8 mouse cellular contexts compared by ENCODE assay signal in the genomic region with DNA sequence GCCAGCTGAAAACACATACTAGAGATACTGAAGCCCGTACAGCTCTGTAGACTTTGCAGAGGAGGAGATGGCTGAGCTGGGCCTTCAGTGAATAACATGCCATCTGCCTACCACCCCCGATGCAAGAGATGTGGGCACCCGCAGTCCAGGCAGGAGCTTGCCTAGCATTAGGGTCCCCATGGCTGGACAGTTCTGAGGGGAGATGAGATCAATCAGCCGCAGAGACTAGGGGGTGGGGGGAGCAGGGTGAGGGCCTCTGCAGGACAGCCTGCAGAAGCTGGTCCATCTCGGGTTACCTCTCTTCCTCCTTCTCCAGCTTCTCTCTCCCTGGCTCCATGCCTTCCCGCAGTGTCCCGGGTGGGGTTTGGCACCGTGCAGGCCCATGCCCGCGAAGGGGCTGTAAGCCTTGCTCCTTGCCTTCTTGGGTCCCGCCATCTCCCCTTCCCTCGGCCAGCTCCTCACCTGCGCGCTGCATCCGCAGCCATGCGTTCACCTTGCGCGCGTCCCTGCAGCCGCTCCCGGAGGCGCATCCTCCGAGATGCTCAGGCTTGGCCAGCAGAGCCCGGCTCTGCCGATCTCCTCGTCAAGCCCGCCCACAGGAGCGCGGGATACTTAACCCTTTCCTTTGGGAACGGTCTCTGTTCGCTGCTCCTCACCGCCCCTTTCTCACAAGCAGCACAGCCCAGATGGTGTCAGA. TPM values are rescaled to one million over a fixed set of nuclear protein-coding genes. Genes with fewer than 3 reads are reported as not detected.
A peak's percentile ranks its signal among the peaks of the same experiment; 100 is the strongest.
DNase-seq lines count a peak whose midpoint lies in the region; ATAC-seq and TF ChIP-seq lines count a peak whose summit lies in the region.

A gene (minus strand): TSS at position 544 of the 697 bp plus-strand sequence.

- no peaks in the 10 kb centered on the region for H3K9me3 ChIP-seq in liver, embryonic 12.5 days (replicated peaks)
- H3K9me3 ChIP-seq in liver, postnatal 0 days (ENCODE audit: low read length) = no peaks in the 10 kb centered on the region
- H3K9me3 ChIP-seq in embryonic facial prominence, embryonic 11.5 days (replicated peaks; ENCODE audit: control insufficient read depth, low read length) = no peaks in the 10 kb centered on the region
- H3K9me3 ChIP-seq in intestine, embryonic 14.5 days (ENCODE audit: control insufficient read depth, low read length) = no peaks in the 10 kb centered on the region
- peaks cover 2% of the 10 kb centered on the region; the same call in 1 of the 2 replicates for H3K9me3 ChIP-seq in midbrain, embryonic 10.5 days (replicated peaks)

- H3K36me3 ChIP-seq in liver, embryonic 12.5 days = no peaks in the 10 kb centered on the region
- H3K36me3 ChIP-seq in liver, postnatal 0 days (replicated peaks; ENCODE audit: insufficient read depth, low read length) = no peaks in the 10 kb centered on the region
- no peaks in the 10 kb centered on the region for H3K36me3 ChIP-seq in embryonic facial prominence, embryonic 11.5 days (replicated peaks; ENCODE audit: control insufficient read depth, insufficient read depth, low read depth, low read length)
- H3K36me3 ChIP-seq in intestine, embryonic 14.5 days (ENCODE audit: control insufficient read depth, insufficient read depth, low read length) = no peaks in the 10 kb centered on the region
- no peaks in the 10 kb centered on the region for H3K36me3 ChIP-seq in midbrain, embryonic 10.5 days

- peaks cover 72% of the 10 kb centered on the region for H3K27me3 ChIP-seq in liver, embryonic 12.5 days (replicated peaks)
- peaks cover 18% of the 10 kb centered on the region; the same call in 1 of the 2 replicates for H3K27me3 ChIP-seq in liver, postnatal 0 days (ENCODE audit: insufficient read depth, low read length)
- no peaks in the 10 kb centered on the region; the same call in 1 of the 2 replicates for H3K27me3 ChIP-seq in embryonic facial prominence, embryonic 11.5 days (ENCODE audit: control insufficient read depth, insufficient read depth, low read length)
- H3K27me3 ChIP-seq in intestine, embryonic 14.5 days (replicated peaks; ENCODE audit: control insufficient read depth, insufficient read depth, low read length) = peaks cover 38% of the 10 kb centered on the region
- peaks cover 27% of the 10 kb centered on the region for H3K27me3 ChIP-seq in midbrain, embryonic 10.5 days (ENCODE audit: low read depth, poor library complexity, severe bottlenecking)

- no peak within 1 kb of the TSS for H3K9ac ChIP-seq in liver, embryonic 12.5 days
- no peak within 1 kb of the TSS for H3K9ac ChIP-seq in liver, postnatal 0 days (replicated peaks)
- H3K9ac ChIP-seq in embryonic facial prominence, embryonic 11.5 days (replicated peaks; ENCODE audit: low read length) = peak within 1 kb of the TSS; percentile 69
- 0 out of 2 replicates have a peak within 1 kb of the TSS, but pooled peaks have one; percentile 25 for H3K9ac ChIP-seq in intestine, embryonic 14.5 days (ENCODE audit: low read length)

- H3K4me1 ChIP-seq in liver, embryonic 12.5 days = peaks cover 4% of the 10 kb centered on the region; the same call in 1 of the 2 replicates
- H3K4me1 ChIP-seq in liver, postnatal 0 days (ENCODE audit: insufficient read depth) = no peaks in the 10 kb centered on the region
- no peaks in the 10 kb centered on the region for H3K4me1 ChIP-seq in embryonic facial prominence, embryonic 11.5 days (ENCODE audit: control insufficient read depth, insufficient read depth, low read length)
- no peaks in the 10 kb centered on the region for H3K4me1 ChIP-seq in intestine, embryonic 14.5 days (replicated peaks; ENCODE audit: control insufficient read depth, insufficient read depth, low read length)
- H3K4me1 ChIP-seq in midbrain, embryonic 10.5 days = peaks cover 20% of the 10 kb centered on the region

- peak within 1 kb of the TSS; percentile 38 for H3K4me2 ChIP-seq in liver, embryonic 12.5 days
- no peak within 1 kb of the TSS for H3K4me2 ChIP-seq in liver, postnatal 0 days (ENCODE audit: low read depth, low read length)
- peak within 1 kb of the TSS; percentile 84 for H3K4me2 ChIP-seq in embryonic facial prominence, embryonic 11.5 days (ENCODE audit: low read depth, low read length)
- H3K4me2 ChIP-seq in intestine, embryonic 14.5 days (ENCODE audit: low read length) = peak within 1 kb of the TSS; percentile 44

- no peak within 1 kb of the TSS for H3K27ac ChIP-seq in liver, embryonic 12.5 days
- no peak within 1 kb of the TSS for H3K27ac ChIP-seq in liver, postnatal 0 days (ENCODE audit: low read depth)
- no peak within 1 kb of the TSS for H3K27ac ChIP-seq in embryonic facial prominence, embryonic 11.5 days (replicated peaks; ENCODE audit: low read depth, low read length)
- H3K27ac ChIP-seq in intestine, embryonic 14.5 days (ENCODE audit: low read depth) = no peak within 1 kb of the TSS
- peak within 1 kb of the TSS; percentile 69 for H3K27ac ChIP-seq in midbrain, embryonic 10.5 days (replicated peaks)

- WGBS in liver, embryonic 12.5 days (ENCODE audit: insufficient replicate concordance) = 13% methylated on average over 32 of the region's 32 CpGs
- 8% methylated on average over 32 of the region's 32 CpGs for WGBS in liver, postnatal 0 days (ENCODE audit: insufficient replicate concordance)
- 2% methylated on average over 32 of the region's 32 CpGs for whole genome bisulfite sequencing in embryonic facial prominence, embryonic 11.5 days
- 4% methylated on average over 32 of the region's 32 CpGs for WGBS in intestine, embryonic 14.5 days
- 3% methylated on average over 32 of the region's 32 CpGs for WGBS in midbrain, embryonic 10.5 days

- no peak for DNase-seq in liver, postnatal 0 days
- peak; percentile 75 for DNase-seq in embryonic facial prominence, embryonic 11.5 days (ENCODE audit: low spot score)
- DNase-seq in intestine, embryonic 14.5 days (ENCODE audit: low spot score) = peak; percentile 58
- peak; percentile 66 for DNase-seq in midbrain, embryonic 10.5 days (ENCODE audit: low spot score)
- DNase-seq in telencephalon, adult 2 months (ENCODE audit: low read depth, low spot score) = peak; percentile 85
- DNase-seq in gastrocnemius, postnatal 25 days = no peak
- no peak for DNase-seq in lung, postnatal 10 days

- no peak for TF ChIP-seq CTCF in liver, postnatal 0 days (IDR thresholded peaks at IDR 0.05; ENCODE audit: low read depth)

- no peak within 1 kb of the TSS for H3K4me3 ChIP-seq in liver, embryonic 12.5 days
- H3K4me3 ChIP-seq in liver, postnatal 0 days (ENCODE audit: low read depth, low read length) = no peak within 1 kb of the TSS
- H3K4me3 ChIP-seq in embryonic facial prominence, embryonic 11.5 days (ENCODE audit: low read depth, low read length) = peak within 1 kb of the TSS; percentile 48
- H3K4me3 ChIP-seq in intestine, embryonic 14.5 days (ENCODE audit: low read depth, low read length) = peak within 1 kb of the TSS; percentile 32
- peak within 1 kb of the TSS; percentile 63 for H3K4me3 ChIP-seq in midbrain, embryonic 10.5 days

- TF ChIP-seq EP300 in liver, postnatal 0 days (IDR thresholded peaks at IDR 0.05; ENCODE audit: low read depth) = no peak

- no peak for ATAC-seq in liver, embryonic 12.5 days
- ATAC-seq in liver, postnatal 0 days = no peak
- peak; percentile 55 for ATAC-seq in embryonic facial prominence, embryonic 11.5 days (replicated peaks; ENCODE audit: insufficient number of reproducible peaks, low FRiP score, low TSS enrichment, low read depth)
- ATAC-seq in intestine, embryonic 14.5 days (replicated peaks; ENCODE audit: low FRiP score, low TSS enrichment, low read depth) = 0 out of 2 replicates have a peak, but pooled peaks have one; percentile 34

RNA-seq across cellular contexts. Expression of the gene that starts here (rescaled TPM):
- 0.08 and 0.11 TPM in 2 replicates for polyA plus RNA-seq in liver, embryonic 12.5 days (2016; fragmentation: Nextera tagmentation; extraction: Ambion mirVana)
- 0.13 and 0.14 TPM in 2 replicates for polyA plus RNA-seq in liver, postnatal 0 days (2015; fragmentation: Nextera tagmentation; extraction: Ambion mirVana)
- polyA plus RNA-seq in embryonic facial prominence, embryonic 11.5 days (2014; fragmentation: Nextera tagmentation; extraction: Ambion mirVana) = 0.90 and 1.3 TPM in 2 replicates
- polyA plus RNA-seq in intestine, embryonic 14.5 days (2014; fragmentation: Nextera tagmentation; extraction: Ambion mirVana) = 0.26 and 0.32 TPM in 2 replicates
- polyA plus RNA-seq in midbrain, embryonic 10.5 days (2016; fragmentation: Nextera tagmentation; extraction: Ambion mirVana) = 2.0 and 2.3 TPM in 2 replicates
- under 1 TPM in 1 of 2 experiments, not detected in 1; 0.08 TPM for total RNA-seq in gastrocnemius, postnatal 25 days (2021)

Comparison
In these comparisons a context has a peak if more than half of its experiments do, and no peak if none do; other contexts are left out.
1. Peak in DNase-seq, ATAC-seq, H3K4me3 ChIP-seq, H3K9ac ChIP-seq and H3K4me2 ChIP-seq in intestine, embryonic 14.5 days; RNA of the gene not detected or under 1 TPM.
2. H3K4me3 ChIP-seq: peak in embryonic facial prominence, embryonic 11.5 days (single experiment) and midbrain, embryonic 10.5 days (single experiment); none in liver, embryonic 12.5 days (single experiment) and liver, postnatal 0 days (single experiment).
3. DNase-seq: peak in embryonic facial prominence, embryonic 11.5 days (single experiment), midbrain, embryonic 10.5 days (single experiment) and telencephalon, adult 2 months (single experiment); none in liver, postnatal 0 days (single experiment), gastrocnemius, postnatal 25 days (single experiment) and lung, postnatal 10 days (single experiment).